Mouse (Mus musculus) heart, postnatal 36 days (tissue): ENCODE results near the gene Gm20388. TPM values are rescaled to one million over a fixed set of nuclear protein-coding genes. Genes with fewer than 3 reads are reported as not detected.
A peak's percentile ranks its signal among the peaks of the same experiment; 100 is the strongest.
"Not testable (repeated sequence)": the region's sequence is repeated elsewhere in the genome, so short reads cannot be mapped to it uniquely, and the experiment has no call there.

Source experiments
- DNase-seq, 2 experiments: peaks; one replicate each; pipeline ENCODE4 v3.0.0; 2021 to 2022
- intact Hi-C: fragments of 180-260 bp; cut with DNase I; formaldehyde crosslinking; loops from one replicate; pipeline ENCODE4 v1.15.1; 2025
- total RNA-seq, 2 experiments: library from RNA; stranded (reverse); gene quantifications; 2 replicates each; pipeline ENCODE4 v1.2.3; 2021

Gene Gm20388
- total RNA-seq, 2 experiments from 2014 or later: 3.5 to 4.9 TPM

DNA sequence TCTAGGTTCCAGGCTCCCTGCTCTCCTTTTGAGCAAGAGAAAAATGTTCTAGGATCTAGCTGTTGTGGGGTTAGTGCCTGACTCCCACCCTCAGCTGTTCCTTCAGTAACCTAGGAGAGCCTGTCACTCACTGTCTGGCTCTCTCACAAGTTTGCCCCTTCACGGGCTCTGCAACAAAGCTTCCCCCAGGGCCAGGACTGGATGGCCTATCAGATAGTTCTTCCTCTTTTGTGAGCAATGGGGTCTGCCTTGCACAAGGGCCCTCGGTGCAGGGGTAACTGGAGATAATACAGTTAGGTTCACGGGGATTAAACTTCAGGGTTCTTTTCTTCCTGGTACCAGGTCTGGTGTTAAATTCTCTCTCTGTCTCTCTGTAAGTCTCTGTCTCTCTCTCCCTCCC is 856.0 kb downstream of the Gm20388 start:
- intact Hi-C loops: no loop called here
- no peak for DNase-seq

DNA sequence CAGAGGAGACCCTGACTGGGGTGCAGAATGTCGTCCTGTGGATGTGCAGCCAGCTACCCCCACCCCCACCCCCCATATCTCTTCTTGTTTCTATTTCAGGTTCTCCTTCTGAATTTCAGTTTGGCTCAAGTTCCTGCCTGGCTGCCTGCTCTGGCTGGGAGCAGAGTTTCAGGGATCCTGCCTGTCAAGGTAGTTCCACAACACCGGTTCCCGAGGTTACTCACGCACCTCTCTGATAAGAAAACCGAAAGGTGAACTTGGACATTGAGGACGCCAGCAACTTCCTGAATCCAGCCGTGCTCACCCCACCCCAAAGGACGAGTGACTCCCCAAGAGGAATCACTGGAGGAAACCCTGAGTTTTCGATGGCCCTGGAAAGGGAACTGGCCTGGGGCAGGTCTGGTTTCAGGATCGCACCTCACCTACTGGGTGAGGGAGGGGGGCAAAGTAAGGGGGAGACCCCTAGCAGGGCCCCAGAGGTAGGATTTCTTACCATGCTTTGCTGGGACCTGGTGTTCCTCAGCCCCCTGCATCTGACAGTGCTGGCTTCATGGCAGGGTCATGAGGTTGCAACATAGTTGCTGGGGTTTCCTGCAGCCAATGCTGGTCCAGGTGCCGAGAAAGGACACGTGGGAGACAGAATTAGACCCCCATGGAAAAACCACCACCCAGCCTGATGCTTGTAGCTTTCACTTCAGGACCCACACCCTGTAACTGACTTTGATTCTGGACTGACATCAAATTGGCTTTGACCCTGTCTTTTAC is 858.0 kb downstream of the Gm20388 start:
- intact Hi-C loops: no loop called here
- DNase-seq: peak in 1 of 2 experiments; percentile 23

GRCm38 (mm10) chr8:120777184-120777583 is 866.5 kb downstream of the Gm20388 start:
- no peak for DNase-seq
- intact Hi-C loops: no loop called here

GRCm38 (mm10) chr8:120777732-120778131 is 867.1 kb downstream of the Gm20388 start:
- intact Hi-C loops: no loop called here
- no peak for DNase-seq

DNA sequence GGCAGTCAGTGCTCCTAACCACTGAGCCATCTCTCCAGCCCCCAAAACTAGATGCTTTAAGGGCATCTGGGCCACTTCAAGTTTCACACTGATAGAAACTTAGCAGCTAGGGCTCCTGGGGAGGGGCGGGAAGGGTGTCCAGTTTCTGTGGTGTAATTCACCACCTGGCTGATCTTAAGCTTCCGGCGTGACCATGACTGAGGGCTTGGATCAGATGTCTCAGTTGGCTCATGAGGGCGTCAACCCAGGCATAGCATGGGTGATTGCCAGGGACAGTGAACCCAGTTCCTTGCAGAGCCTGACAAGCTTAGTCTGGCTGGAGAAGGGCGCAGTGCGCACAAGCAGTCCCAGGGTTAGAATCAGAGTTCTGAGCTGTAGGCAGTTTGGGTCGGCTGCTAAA is 868.5 kb downstream of the Gm20388 start:
- intact Hi-C loops: no loop called here
- DNase-seq: no peak

- no peak for DNase-seq
- intact Hi-C loops: no loop called here
These were observed 873.1 kb downstream of the Gm20388 start for GRCm38 (mm10) chr8:120783781-120784180.

- no peak for DNase-seq
- intact Hi-C loops: no loop called here
These were observed 876.1 kb downstream of the Gm20388 start for GRCm38 (mm10) chr8:120786753-120787152.

DNA sequence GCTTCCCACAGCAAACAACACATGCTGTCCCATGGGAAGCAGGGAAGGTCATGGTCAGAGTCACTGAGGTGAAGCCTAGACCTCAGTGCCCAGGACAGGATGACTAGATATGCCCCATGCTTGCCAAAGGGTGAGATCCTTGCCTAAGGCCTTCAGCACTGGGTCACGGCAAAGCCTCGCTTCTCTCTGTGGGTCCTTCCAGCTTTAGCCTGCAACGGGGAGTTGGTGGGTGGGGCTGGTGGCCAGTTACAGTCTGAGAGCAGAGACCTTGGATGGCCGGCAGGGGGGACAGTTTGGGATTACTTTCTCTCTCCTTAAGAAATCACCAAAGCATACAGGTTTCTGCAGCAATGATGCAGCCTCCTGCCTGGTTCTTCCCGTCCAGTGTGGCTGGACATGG is 877.0 kb downstream of the Gm20388 start:
- intact Hi-C loops: no loop called here
- no peak for DNase-seq

- intact Hi-C loops: no loop called here
These were observed 882.1 kb downstream of the Gm20388 start for GRCm38 (mm10) chr8:120792710-120793109.

GRCm38 (mm10) chr8:120795944-120796635 is 885.4 kb downstream of the Gm20388 start:
- DNase-seq: peak; percentile 82 to 89

More at GRCm38 (mm10) chr8:120792710-120793109, 882.1 kb downstream of the Gm20388 start:
- no peak for DNase-seq

DNA sequence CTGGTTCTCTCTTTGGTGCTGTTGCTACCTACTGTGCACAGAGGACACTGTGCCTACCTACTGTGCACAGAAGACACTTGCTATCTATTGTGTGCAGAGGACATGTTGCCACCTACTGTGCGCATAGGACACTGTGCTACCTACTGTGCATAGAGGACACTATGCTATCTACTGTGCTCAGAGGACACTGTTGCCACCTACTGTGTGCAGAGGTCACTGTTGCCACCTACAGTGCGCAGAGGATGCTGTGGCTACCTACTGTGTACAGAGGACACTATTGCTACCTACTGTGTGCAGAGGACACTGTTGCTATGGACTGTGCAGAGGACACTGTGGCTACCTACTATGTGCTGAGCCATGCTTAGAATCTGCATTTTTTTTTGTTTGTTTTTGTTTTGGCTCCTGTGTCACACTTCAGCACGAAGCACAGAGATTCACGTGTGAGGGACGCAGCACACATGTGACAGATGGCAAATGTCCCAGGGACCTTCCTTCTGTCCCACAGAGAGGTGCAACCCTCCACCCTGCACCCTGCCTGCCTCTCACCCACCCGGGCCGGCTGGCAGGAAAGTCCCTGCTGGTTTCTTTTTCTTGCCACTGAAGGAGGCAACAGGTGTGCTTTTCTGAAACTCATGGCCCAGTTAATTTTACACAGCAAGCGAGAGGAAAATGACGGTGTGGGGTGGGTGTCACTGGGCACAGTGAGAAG is 886.5 kb downstream of the Gm20388 start:
- DNase-seq: no peak
- intact Hi-C loops: loop anchor here (5.0 kb wide), 1 partner anchor 60 kb away; the partner anchor contains the start of gene Irf8

More at GRCm38 (mm10) chr8:120795944-120796635, 885.4 kb downstream of the Gm20388 start:
- intact Hi-C loops: loop anchor here (1.0 to 5.0 kb wide), 2 partner anchors 59 to 118 kb away; partner anchors contain the start of gene Irf8

- peak; percentile 63 to 76 for DNase-seq
- intact Hi-C loops: no loop called here
These were observed 889.7 kb downstream of the Gm20388 start for GRCm38 (mm10) chr8:120800308-120800865.

GRCm38 (mm10) chr8:120803661-120804375 is 893.2 kb downstream of the Gm20388 start:
- DNase-seq, intact Hi-C loops: not testable (repeated sequence)

DNA sequence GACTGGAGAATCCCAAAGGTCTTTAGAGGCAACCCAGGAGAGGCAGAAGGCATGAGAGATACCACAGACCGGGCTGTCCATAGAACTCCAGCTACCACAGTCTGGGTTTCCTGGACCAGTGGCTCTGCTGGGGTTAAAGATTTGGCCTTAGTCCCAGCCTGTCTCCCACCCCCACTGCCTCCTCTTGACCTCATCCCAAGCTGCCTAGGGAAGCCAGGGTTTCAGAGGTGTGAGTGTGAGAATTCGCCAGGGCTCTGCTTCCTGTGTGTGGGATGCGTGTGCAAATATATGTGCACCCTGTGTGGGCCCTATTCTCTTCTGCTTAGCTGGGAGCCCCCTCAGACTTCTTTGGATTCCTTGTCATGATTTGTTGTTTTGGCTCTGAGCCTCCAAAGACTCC is 894.1 kb downstream of the Gm20388 start:
- no peak for DNase-seq
- intact Hi-C loops: no loop called here

DNA sequence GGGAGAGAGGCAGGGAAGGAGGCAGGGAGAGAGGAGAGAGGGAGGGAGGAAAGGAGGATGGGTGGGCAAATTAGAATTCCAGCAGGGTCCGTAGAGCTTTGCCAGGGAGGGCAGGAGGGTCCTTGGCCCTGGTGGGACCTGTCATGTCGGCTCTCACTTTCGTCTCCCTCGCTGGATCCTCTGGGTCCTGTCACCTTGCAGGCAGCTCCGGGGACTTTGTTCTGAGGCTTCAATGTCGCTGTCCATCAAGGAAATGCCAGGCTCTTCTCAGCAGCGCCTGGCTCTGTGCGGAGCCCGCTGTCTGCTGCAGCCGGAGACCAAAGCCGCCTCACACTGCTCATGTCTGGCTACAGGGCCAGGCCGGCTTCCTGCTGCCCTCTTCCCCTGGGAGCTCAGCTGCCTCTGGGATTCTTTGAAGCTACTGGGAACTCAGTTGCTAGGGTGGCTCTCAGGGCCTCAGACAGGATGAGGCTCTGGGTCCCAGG is 896.2 kb downstream of the Gm20388 start:
- intact Hi-C loops: no loop called here
- no peak for DNase-seq

DNA sequence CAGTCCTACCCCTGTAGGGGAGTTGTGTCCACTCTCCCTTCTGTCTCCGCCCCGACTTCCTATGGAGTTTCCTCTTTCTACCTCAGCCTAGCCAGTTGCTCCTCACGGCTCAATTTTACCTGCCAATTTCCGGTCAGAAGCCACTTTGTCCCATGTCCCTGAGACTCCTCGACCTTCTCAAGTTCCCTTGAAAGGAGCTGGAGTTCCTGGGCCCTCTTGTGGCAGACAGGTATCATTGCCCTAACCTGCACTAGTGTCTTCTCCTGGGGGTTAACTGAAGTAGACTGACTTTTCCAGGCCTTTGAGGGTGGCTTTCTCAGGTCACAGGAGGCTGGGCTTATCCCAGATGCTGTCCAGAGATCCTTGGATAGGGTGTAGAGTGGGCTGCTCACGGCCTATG is 897.1 kb downstream of the Gm20388 start:
- intact Hi-C loops: no loop called here
- no peak for DNase-seq

- intact Hi-C loops: no loop called here
- no peak for DNase-seq
These were observed 898.4 kb downstream of the Gm20388 start for GRCm38 (mm10) chr8:120809050-120809449.

GRCm38 (mm10) chr8:120811953-120812352 is 901.3 kb downstream of the Gm20388 start:
- no peak for DNase-seq
- intact Hi-C loops: no loop called here

- intact Hi-C loops: no loop called here
- no peak for DNase-seq
These were observed 902.4 kb downstream of the Gm20388 start for GRCm38 (mm10) chr8:120813028-120813427.

DNA sequence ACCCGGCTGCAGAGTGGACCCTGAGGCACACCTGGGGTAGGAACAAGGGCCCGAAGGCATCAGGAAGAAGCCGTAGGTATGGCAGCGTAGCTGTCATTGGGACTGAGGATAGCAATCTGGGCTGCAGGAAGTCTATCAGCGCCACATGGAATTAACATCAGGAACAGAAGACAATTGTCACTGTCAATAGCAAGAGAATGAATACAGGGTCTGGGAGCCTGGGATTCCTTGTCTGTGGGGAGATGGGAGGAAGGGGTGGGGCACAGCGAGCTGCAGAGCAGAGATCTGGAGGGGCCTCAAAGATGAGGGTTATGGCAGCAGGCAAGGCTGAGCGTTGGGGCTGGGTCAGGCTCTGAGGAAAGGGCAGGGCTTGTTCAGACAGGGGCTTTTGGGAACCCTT is 903.2 kb downstream of the Gm20388 start:
- intact Hi-C loops: no loop called here
- no peak for DNase-seq
